Mouse (Mus musculus): Measurements from ENCODE around the gene Gle1. TPM values are rescaled to one million over a fixed set of nuclear protein-coding genes. Genes with fewer than 3 reads are reported as not detected.
A peak's percentile ranks its signal among the peaks of the same experiment; 100 is the strongest.
"Not testable (repeated sequence)": the region's sequence is repeated elsewhere in the genome, so short reads cannot be mapped to it uniquely, and the experiment has no call there.

Gene Gle1
- total RNA-seq (2021), result 10 to 100 TPM; 35.9 to 37.4 TPM
- long read RNA-seq, experiment 1, full-length matches to known transcripts, result 63 of 78 reads
- long read RNA-seq, experiment 1, partial matches to known transcripts, result 5 of 78 reads
- long read RNA-seq, experiment 1, other reads (novel, unspliced or antisense), result 10 of 78 reads
- long read RNA-seq, experiment 2, full-length matches to known transcripts, result 56 of 73 reads
- long read RNA-seq, experiment 2, partial matches to known transcripts, result 8 of 73 reads
- long read RNA-seq, experiment 2, other reads (novel, unspliced or antisense), result 9 of 73 reads

DNA sequence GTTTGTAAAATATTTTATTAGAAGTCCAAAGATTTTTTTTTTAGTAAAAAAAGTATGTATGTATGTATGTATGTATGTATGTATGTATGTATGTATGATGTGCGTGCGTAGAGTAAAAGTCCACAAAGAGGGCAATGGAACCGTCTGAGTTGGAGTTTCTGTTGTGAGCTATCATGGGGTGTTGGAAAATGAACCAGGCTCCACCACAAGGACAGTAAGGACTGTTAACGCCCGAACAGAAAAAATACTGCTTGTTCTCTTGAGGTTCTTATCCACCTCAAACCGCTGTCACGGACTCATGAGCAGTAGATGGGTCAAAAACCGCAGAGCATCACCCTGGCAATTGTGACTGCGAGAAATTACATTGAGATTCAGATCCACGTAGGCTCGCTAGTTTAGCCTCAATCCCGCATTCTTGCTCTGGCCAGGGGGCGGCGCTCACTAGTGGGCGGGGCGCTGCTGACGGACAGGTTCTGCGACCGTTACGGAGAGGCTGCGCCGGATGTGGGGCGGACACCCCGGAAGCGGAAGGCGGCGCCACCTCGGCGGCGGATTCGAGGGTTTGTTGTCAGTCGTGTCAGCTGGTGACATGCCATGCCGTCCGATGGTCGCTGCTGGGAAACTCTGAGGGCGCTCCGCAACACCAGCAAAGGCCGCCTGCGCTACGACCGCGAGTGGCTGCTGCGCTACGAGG, at the start of gene Gle1:
Gene Gle1 (plus strand): TSS at position 521 of the 694 bp plus-strand sequence.
- intact Hi-C loops (cut with DNase I), result loop anchor here (5.0 kb wide), 1 partner anchor 42 kb away; no protein-coding TSS in a partner anchor

DNA sequence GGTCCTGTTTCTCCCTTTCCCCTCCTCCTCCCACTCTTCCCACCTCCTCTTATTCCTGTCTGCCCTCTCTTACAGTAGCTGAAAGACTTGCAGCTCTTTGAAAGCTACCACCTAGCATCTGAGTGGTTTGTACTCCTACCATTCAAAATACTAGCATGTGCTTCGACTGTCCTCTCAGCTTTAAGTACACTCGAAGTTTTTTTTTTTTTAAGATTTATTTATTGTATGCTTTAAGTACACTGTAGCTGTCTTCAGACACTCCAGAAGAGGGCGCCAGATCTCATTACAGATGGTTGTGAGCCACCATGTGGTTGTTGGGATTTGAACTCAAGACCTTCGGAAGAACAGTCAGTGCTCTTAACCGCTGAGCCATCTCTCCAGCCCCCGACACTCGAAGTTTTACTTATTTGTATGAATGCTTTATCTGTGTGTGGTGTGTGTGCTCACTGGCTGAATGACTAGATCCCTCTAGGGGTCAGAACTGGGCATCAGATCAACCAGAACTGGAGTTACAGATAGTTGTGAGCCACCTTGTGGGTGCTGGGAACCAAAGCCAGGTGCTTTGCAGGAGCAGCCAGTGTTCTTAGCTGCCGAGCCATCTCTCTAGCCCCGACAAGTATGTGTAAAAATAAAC, 48.5 kb upstream of the Gle1 start:
- DNase-seq (ENCODE audit: low spot score in 2 of 2); intact Hi-C loops (cut with DNase I): not testable (repeated sequence)

More for the DNA sequence above, at the start of gene Gle1:
- DNase-seq (ENCODE audit: low spot score in 2 of 2), result peak; percentile 96 to 97

DNA sequence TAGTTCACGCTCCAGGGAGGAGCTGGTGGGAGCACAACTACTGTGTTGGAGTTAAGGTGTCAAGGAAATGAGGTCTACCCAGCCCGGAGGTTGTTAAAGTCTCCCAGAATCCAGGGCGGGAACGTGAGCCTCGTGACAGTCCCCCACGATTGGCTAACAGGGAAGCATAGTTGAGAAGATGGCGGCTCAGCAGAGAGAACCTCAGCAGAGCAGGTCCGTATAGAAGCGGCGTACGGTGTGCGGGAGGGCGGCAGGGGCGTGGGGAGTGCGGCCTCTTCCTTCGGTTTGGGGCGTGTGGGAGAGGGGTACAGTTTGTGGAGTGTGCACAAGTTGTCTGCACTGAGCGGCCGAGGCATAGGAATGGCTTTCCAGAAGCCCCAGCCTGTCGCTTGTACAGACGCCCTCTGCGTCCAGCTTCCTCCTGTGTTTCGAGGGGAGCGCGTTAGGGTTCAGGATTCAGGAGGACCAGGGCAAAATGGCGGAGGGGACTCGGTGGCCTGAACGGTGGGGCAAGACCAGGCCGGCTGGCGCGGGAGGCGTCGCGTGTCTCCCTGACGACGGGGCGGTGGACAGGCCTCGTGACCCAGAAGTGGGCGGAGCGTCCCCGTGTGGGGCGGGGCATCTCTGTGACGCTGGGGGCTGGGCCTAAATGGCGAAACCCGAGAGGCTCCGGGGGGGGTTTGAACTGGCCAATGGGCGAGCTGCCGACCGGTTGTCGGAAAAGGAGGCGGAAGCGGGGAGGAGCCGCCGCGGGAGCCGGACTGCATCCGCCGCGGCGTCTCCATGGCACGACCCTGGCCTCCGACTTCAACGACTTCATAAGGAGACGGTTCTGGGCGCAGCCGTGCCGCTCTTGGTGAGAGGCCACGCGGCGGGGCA, 45.9 kb upstream of the Gle1 start, which contains the start of gene Odf2:
Gene Odf2 (plus strand): TSS at position 156 of the 879 bp plus-strand sequence.
- peak; percentile 99 to 100 for DNase-seq (ENCODE audit: low spot score in 2 of 2)
- intact Hi-C loops (cut with DNase I), result no loop called here

DNA sequence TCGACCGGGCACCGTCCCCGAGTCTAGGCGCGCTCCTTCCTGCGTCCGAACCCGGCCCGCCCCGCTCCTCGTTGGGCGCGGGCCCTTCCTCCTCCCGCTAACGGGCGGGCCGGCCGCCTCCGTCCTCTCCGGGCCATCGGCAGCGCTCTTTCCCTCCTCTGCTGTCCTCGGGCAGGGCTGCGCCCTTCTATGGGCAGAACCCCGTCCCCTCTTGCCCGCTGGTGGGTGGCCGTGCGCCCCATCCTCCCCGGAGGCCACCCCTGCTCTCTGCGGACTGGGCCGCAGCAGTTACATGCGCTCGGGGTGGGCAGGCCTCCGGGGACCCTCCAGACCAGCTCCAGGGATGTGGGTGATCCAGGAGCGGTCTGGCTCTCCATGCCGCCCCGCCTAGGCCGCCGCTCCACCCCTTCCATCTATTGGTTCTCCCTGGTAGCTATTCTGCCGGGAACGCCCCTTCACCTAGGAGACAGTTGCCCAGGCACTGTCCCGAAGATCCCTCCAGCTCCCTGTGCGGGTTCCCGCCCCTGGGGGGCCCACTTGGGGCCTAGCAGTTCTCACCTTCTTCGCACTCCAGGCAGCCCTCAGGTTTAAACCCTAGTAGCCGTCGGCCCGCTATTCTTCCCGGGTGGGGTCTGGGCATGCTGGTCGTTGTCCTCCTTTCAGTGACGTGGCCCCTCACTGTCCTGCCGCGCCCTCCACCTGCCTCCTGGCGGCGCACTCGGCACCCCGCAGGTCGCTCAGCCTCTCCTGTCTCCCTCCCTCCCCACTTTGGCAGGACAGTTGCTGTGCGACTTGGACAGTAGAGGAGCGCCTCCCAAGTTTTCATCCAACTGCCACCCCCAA, 45.0 kb upstream of the Gle1 start:
- peak; percentile 83 to 92 for DNase-seq (ENCODE audit: low spot score in 2 of 2)
- intact Hi-C loops (cut with DNase I), result no loop called here

DNA sequence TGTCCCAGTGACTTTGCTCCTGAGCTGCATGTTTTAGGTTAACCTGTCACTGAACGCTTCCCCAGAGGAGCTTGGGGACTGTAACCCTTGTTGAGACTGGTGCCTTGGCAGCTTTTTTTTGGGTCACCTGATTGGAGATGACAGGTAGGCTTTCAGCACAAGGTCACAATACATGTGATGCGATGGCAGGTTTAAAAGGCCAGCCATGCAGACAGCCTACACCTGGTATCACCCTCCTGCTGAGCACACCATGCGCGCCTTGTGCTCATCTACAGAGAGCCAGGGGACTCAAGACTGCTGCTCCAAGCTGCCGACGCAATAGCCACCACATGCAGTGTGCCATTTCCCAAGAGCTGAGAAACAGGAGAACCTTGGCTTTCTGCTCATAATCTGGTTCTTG, 43.5 kb upstream of the Gle1 start:
- no peak for DNase-seq (ENCODE audit: low spot score in 2 of 2)
- intact Hi-C loops (cut with DNase I), result no loop called here

DNA sequence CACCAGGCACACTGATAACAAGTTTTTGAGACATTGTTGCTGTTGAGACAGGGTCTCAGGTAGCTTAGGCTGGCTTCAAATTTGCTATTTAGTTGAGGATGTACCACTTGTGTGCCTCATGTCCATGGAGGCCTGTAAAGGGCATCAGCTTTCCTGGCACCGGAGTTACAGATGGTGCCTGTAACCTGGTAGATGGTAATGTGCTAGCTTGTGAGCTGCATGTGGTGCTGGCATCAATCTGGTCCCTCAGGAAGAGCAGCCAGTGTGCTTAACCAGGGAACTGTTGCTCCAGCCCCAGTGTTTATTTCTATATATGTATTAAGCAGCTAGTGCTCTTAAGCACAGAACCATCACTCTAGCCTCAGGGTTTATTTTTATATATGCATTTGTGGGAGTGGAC, 39.2 kb upstream of the Gle1 start:
- intact Hi-C loops (cut with DNase I), result no loop called here
- no peak for DNase-seq (ENCODE audit: low spot score in 2 of 2)

DNA sequence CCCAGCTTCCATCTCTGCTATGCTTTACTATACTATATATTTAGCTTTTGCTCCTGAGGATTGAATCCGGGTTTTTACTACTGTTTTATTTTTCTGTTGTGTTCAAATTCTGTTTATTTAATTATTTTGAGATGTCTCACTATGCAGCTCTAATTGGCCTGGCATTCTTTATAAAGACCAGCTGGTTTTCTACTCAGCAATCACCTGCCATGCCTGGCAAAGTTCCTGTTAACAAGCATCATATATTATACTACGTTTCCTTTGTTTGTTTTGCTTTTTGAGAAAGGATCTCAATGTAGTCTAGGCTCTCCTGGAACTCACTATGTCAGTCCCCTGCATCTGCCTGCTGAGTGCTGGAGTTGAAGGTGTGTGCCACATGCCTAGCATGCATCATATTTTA, 37.9 kb upstream of the Gle1 start:
- no peak for DNase-seq (ENCODE audit: low spot score in 2 of 2)
- intact Hi-C loops (cut with DNase I), result no loop called here

DNA sequence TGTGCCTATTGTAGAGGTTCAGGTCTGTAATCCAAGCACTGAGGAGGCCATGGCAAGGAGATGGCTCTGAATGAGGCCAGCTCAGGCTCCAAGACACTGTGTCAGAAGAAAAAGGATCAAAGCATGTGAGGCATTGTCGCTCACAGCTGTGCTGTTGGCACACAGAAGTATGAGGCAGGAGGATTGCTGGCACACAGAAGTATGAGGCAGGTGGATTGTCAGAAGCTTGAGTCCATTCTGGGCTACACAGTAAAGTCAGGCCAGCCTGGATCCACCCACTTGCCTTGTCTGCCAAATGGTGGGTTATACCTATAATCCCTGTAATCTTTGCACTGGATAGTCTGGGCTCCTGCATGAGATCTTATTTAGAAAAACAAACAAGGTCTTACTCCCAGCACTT, 37.1 kb upstream of the Gle1 start:
- DNase-seq (ENCODE audit: low spot score in 2 of 2), result no peak
- intact Hi-C loops (cut with DNase I), result no loop called here

DNA sequence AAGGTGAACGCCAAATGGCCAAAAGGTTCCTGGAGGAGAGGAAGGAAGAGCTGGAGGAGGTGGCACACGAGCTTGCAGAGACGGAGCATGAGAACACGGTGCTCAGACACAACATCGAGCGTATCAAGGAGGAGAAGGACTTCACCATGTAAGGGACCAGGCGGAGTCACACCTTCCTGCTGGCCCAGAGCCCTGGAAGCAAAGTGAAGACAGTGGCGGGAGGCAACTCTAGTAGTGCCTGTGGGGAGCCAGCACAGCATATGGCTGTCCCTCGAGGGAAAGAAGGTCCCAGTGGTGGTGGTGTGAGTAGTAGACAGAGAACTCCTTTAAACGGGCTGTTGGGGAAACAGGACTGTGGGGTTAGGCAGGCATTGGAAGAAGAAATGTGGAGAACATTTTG, 33.0 kb upstream of the Gle1 start:
- intact Hi-C loops (cut with DNase I), result no loop called here

DNA sequence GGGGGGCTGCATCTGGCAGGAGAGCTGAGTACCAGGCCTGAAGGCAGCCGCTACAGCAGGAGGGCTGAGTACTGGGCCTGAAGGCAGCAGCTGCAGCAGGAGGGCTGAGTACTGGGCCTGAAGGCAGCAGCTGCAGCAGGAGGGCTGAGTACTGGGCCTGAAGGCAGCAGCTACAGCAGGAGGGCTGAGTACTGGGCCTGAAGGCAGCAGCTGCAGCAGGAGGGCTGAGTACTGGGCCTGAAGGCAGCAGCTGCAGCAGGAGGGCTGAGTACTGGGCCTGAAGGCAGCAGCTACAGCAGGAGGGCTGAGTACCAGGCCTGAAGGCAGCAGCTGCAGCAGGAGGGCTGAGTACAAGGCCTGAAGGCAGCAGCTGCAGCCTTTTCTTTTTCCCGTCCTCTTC, 27.1 kb upstream of the Gle1 start:
- DNase-seq (ENCODE audit: low spot score in 2 of 2); intact Hi-C loops (cut with DNase I): not testable (repeated sequence)

More for the DNA sequence above, 33.0 kb upstream of the Gle1 start:
- no peak for DNase-seq (ENCODE audit: low spot score in 2 of 2)

DNA sequence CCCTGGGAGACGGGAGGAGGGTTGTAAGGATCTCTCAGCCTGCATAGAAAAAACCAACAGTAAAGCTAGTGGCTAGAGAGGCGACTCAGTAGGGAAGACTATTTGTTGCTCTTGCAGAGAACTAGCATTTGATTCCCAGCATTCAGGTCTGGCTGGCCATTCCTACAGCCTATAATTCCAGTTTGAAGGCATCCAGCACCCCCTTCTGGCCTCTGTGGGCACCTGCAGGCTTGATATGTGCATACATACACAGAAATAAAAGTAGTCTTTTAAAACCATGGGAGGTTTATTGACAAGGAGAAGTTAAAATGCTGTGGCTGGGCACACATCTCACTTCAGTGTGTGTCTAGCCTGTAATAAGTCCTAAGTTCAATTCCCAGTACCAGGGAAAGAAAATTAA, 25.2 kb upstream of the Gle1 start:
- intact Hi-C loops (cut with DNase I), result no loop called here
- DNase-seq (ENCODE audit: low spot score in 2 of 2), result no peak

DNA sequence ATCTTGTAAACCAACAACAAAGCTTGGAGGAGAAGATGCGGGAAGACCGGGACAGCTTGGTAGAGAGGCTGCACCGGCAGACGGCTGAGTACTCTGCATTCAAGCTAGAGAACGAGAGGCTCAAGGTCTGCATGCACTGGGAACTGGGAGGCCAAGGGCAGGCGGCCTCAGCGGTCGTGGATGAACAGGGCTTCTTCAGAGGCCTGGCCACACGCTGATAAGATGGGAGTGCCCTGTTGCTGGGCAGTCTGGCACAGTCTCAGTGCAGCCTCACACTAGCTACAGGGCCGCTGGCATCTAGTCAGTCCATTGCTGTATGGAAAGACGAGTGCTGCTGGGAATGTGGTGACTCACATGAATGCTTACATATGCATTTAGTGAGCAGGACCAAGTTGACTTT, 17.6 kb upstream of the Gle1 start:
- DNase-seq (ENCODE audit: low spot score in 2 of 2), result no peak
- intact Hi-C loops (cut with DNase I), result no loop called here

DNA sequence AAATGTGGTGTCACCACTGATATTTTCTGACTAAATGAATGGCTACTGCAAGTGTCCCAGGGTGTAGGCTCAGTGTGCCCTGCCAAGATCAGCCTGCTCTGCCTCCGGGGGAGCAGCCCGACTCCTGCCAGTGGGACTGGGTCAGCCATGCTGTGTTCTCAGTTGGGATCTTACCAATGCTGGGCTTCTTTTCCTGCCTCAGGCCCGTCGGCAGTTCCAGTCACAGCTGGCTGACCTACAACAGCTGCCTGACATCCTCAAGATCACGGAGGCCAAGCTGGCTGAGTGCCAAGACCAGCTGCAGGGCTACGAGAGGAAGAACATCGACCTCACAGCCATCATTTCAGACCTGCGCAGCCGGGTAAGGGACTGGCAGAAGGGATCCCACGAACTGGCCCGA, 13.2 kb upstream of the Gle1 start:
- intact Hi-C loops (cut with DNase I), result loop anchor here (10.0 kb wide), 1 partner anchor 403 kb away; no protein-coding TSS in a partner anchor
- DNase-seq (ENCODE audit: low spot score in 2 of 2), result peak; percentile 19 to 32

DNA sequence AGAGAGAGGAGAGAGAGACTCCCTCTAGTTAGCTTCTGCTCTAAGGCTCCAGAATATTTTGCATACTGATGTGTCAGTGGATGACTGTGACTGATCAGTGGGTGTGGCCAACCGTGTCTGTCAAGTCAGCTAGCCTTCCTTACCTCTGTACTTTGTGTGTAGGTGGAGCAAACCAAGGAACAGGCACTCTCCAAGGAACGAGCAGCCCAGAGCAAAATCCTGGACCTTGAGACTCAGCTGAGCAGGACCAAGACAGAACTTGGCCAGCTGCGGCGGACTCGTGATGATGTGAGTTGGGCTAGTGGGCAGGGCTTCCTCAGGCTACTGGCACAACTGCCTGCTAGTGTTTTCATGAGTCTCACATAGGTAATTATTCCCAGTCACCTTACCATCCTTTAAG, 8.7 kb upstream of the Gle1 start:
- DNase-seq (ENCODE audit: low spot score in 2 of 2), result no peak
- intact Hi-C loops (cut with DNase I), result loop anchor here (10.0 kb wide), 1 partner anchor 398 kb away; no protein-coding TSS in a partner anchor

DNA sequence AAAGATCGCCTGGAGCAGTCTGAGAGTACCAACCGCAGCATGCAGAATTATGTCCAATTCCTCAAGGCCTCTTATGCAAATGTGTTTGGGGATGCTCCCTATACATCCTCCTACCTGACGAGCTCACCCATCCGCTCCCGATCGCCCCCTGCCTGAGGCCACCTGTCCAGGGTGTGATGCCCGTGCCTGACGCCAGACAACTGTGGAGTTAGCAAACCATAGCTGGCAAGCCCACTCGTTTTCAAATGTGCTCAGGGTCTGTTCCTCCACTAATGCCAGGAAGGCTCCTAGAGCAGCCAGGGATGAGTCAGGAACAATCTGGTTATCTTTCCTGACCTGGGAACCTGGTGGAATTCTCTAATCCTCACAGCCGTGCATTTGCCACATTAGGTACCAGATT, 4.7 kb upstream of the Gle1 start:
- DNase-seq (ENCODE audit: low spot score in 2 of 2), result no peak
- intact Hi-C loops (cut with DNase I), result no loop called here

DNA sequence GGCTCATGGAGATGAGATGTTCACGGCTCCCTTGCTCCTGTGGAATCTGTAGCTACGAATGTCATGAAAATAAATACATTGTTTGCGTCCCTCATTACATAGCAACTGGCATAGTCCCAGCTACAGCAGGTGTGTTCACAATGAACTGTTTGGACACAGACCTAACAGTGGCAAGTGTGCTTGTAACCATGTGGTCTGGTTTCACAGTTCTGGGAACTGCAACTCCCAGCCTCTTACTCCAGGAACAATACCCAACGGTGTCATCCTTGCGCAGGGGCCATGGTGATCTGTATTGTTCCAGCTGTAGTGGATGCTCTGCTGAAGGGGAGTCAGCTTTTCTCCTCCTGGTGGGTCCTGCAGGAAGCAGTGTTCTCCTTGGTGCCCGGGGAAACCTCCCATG, 4.0 kb upstream of the Gle1 start:
- DNase-seq (ENCODE audit: low spot score in 2 of 2), result no peak
- intact Hi-C loops (cut with DNase I), result no loop called here

DNA sequence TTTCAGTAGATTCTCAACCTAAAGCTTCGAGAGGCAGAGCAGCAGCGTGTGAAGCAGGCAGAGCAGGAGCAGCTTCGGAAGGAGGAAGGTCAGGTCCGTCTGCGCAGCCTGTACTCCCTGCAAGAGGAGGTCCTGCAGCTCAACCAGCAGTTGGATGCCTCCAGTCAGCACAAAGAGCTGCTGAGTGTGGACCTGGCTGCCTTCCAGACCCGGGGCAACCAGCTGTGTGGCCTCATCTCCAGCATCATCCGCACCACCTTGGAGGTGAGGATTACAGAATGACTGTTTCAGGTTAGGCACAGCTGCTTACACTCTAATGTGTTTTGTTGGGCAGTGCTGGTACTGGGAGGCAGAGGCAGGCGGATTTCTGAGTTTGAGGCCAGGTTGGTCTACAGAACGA, 4.8 kb downstream of the Gle1 start:
- DNase-seq (ENCODE audit: low spot score in 2 of 2), result no peak
- intact Hi-C loops (cut with DNase I), result no loop called here

DNA sequence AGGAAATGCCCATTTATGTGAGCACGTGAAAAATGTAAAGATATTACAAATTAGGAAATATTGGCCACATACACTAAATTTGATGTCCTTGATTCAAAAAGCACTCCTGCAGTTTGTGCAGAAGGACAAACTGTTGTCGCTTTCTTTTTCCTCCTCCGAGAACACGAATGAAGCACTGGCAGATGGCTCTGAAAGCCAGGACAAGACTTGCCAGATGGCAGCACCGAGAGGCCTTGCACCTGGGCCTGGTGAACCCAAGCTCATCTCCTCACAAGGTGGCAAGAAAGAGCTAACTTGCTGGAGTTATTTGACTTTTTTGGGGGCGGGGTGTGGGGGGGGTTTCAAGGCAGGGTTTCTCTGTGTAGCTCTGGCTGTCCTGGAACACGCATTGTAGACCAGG, 5.6 kb downstream of the Gle1 start:
- intact Hi-C loops (cut with DNase I), result no loop called here

DNA sequence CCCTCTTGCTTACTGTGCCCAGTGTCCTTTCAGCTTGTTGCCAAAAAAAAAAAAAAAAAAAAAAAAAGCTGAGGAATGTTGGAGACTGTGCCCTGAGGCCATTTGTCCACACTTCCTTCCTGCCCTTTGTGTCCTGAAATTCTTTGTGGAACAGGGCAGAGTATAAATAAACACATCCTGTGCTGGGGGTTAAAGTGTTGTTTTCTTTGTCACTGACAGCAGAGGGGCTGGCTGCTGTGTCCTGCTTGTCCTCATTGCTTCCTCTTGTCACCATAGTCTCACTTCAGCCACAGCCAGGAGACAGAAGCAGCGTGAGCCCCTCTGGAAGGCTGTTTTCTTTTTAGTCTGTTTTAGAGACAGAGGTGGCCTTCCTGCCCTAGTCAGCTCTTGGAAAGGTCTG, 9.5 kb downstream of the Gle1 start:
- no peak for DNase-seq (ENCODE audit: low spot score in 2 of 2)
- intact Hi-C loops (cut with DNase I), result loop anchor here (5.0 kb wide), 1 partner anchor 48 kb away; no protein-coding TSS in a partner anchor

More for the DNA sequence above, 5.6 kb downstream of the Gle1 start:
- DNase-seq (ENCODE audit: low spot score in 2 of 2), result no peak
